Mouse (Mus musculus): Measurements from ENCODE around the gene Tspyl4.

DNA sequence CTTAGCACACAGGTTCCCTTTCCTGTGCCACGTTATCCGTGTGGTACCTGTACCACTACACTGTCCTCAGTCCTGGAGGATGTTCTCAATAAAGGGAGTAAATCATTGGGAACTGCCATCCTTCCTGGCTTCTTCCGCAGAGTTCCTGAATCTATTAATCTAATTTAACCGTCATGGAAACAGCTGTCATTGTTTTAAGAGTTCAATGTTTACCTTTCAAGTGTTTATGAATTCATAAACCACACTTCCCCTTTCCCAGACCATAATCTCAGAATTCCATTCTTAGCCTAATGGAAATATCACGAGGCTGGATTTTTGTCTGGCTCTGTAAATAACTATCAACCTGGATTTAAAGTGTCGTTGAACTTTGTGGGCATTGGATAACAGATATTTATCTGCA is 43.8 kb downstream of the Tspyl4 start:
- TF ChIP-seq CTCF (conservative IDR thresholded peaks at IDR 0.05; ENCODE audit: insufficient read depth, insufficient read length, low read depth, low read length), result no peak
- TF ChIP-seq POLR2A (IDR thresholded peaks at IDR 0.05; ENCODE audit: low read depth, low read length), result no peak
